Mouse (Mus musculus) adrenal gland, postnatal 4 days (tissue): ENCODE measurements at regions not wholly inside any gene's neighbourhood (a gene's known extent, or its start where the extent isn't known, plus 50 kb on each side); places are given as distances from the start of the nearest gene placed in this dataset.
A peak's percentile ranks its signal among the peaks of the same experiment; 100 is the strongest.

Source experiments
- DNase-seq, 2 experiments: peaks; one replicate each; pipeline ENCODE4 v3.0.0; 2021 to 2022; ENCODE audit warnings: low spot score in 2 of 2, mixed read lengths in 2 of 2

GRCm38 (mm10) chr8:37048912-37049692 is 55.7 kb downstream of the AI429214 start:
- DNase-seq, result no peak

- no peak for DNase-seq
Measured at GRCm38 (mm10) chr8:37049969-37050683, 56.7 kb downstream of the AI429214 start.

GRCm38 (mm10) chr8:37050684-37051028 is 57.3 kb downstream of the AI429214 start:
- DNase-seq, result no peak

GRCm38 (mm10) chr8:37056376-37056775 is 63.0 kb downstream of the AI429214 start:
- DNase-seq, result no peak

- no peak for DNase-seq
Measured at GRCm38 (mm10) chr8:37058390-37058789, 65.0 kb downstream of the AI429214 start.

- DNase-seq, result peak; percentile 44 to 49
Measured at GRCm38 (mm10) chr8:37062012-37062944, 68.9 kb downstream of the AI429214 start.

GRCm38 (mm10) chr8:37063764-37064331 is 70.4 kb downstream of the AI429214 start:
- peak; percentile 34 to 35 for DNase-seq

- DNase-seq, result no peak
Measured at GRCm38 (mm10) chr8:37072905-37073304, 79.5 kb downstream of the AI429214 start.

- DNase-seq, result no peak
Measured at GRCm38 (mm10) chr8:37099727-37100126, 106.3 kb downstream of the AI429214 start.

GRCm38 (mm10) chr8:37112386-37112785 is 119.0 kb downstream of the AI429214 start:
- DNase-seq, result peak in 1 of 2 experiments; percentile 96

GRCm38 (mm10) chr8:37125834-37126233 is 132.4 kb downstream of the AI429214 start:
- no peak for DNase-seq

GRCm38 (mm10) chr8:37129670-37130069 is 136.3 kb downstream of the AI429214 start:
- DNase-seq, result no peak

GRCm38 (mm10) chr8:37131988-37132387 is 138.6 kb downstream of the AI429214 start:
- DNase-seq, result no peak

GRCm38 (mm10) chr8:37134192-37134964 is 141.0 kb downstream of the AI429214 start:
- DNase-seq, result no peak

GRCm38 (mm10) chr8:37150286-37150685 is 156.9 kb downstream of the AI429214 start:
- DNase-seq, result no peak

- no peak for DNase-seq
Measured at GRCm38 (mm10) chr8:37154361-37154760, 161.0 kb downstream of the AI429214 start.

- DNase-seq, result no peak
Measured at GRCm38 (mm10) chr8:37154946-37155345, 161.5 kb downstream of the AI429214 start.

- peak; percentile 9 to 16 for DNase-seq
Measured at GRCm38 (mm10) chr8:37159481-37159880, 166.1 kb downstream of the AI429214 start.

GRCm38 (mm10) chr8:37196859-37197258 is 203.5 kb downstream of the AI429214 start:
- DNase-seq, result no peak

GRCm38 (mm10) chr8:37215894-37216293 is 222.5 kb downstream of the AI429214 start:
- DNase-seq, result no peak
